Mouse (Mus musculus) hindlimb bud, embryonic 11.5 days (tissue): ENCODE measurements around the gene Krtap9-1.
"Not testable (repeated sequence)": the region's sequence is repeated elsewhere in the genome, so short reads cannot be mapped to it uniquely, and the experiment has no call there.

Experiments used
- DNase-seq: peaks from one replicate; pipeline ENCODE4 v3.0.0-alpha.2; 2012; ENCODE audit warnings: low read depth, low spot score; ENCODE audit errors: extremely low spot score

Krtap9-1 gene

GRCm38 (mm10) chr11:99873089-99873488 is at the start of gene Krtap9-1:
TSS of gene Krtap9-1 (plus strand) at chr11:99873389.
- DNase-seq: not testable (repeated sequence)

GRCm38 (mm10) chr11:99837966-99838365 is 35.2 kb upstream of the Krtap9-1 start, which contains the start of gene 2300003K06Rik:
TSS of gene 2300003K06Rik (minus strand) at chr11:99838066.
- DNase-seq: no peak

GRCm38 (mm10) chr11:99842185-99842584 is 31.0 kb upstream of the Krtap9-1 start:
- DNase-seq: no peak

- DNase-seq: no peak
Observed at GRCm38 (mm10) chr11:99846746-99847145, 26.4 kb upstream of the Krtap9-1 start.

GRCm38 (mm10) chr11:99851508-99851907 is 21.7 kb upstream of the Krtap9-1 start, which contains the start of gene Krtap4-16:
TSS of gene Krtap4-16 (minus strand) at chr11:99851608.
- no peak for DNase-seq

DNA sequence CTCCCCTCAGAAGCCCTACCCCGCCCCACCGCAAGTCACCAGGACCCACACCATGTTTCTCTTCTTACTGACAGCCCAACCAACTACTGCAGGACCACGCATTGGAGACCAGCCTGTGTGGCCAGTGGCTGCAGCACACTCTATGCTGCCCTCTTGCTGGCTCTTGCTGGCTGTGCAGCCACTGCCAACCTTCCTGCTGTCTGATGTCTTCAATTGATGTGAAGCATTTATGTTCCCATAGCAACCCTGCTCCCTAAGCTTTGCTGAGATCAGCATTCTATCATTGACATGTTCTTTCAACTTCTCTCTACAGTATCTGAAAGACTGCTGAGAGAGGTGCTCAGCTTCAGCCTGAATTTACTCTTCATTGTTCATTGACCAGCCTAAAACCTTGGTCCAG is 19.1 kb upstream of the Krtap9-1 start:
- no peak for DNase-seq

GRCm38 (mm10) chr11:99857617-99858016 is 15.6 kb upstream of the Krtap9-1 start, which contains the start of gene Gm11568:
TSS of gene Gm11568 (plus strand) at chr11:99857917.
- no peak for DNase-seq

- DNase-seq: no peak
Observed at GRCm38 (mm10) chr11:99858761-99859160, 14.4 kb upstream of the Krtap9-1 start.

DNA sequence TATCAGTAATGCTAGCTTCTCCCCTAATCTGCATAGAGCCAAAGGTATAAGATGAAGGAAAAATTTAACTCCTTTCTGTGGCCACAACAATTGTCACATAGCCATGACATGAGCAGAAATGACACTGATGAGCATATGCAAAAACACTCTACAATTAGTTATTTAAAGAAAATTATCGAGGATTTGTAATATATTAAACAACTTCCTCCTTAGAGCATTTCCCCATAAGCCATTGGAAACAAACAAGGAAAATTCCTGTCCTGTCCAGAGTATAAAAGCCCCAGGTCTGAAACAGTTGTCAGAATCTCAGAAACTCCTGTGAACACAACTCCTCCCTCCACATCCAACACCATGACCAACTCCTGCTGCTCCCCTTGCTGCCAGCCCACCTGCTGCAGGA is 9.0 kb upstream of the Krtap9-1 start, which contains the start of gene Gm11559:
TSS of gene Gm11559 (plus strand) at position 301 of the 400 bp plus-strand sequence.
- not testable (repeated sequence) for DNase-seq

DNA sequence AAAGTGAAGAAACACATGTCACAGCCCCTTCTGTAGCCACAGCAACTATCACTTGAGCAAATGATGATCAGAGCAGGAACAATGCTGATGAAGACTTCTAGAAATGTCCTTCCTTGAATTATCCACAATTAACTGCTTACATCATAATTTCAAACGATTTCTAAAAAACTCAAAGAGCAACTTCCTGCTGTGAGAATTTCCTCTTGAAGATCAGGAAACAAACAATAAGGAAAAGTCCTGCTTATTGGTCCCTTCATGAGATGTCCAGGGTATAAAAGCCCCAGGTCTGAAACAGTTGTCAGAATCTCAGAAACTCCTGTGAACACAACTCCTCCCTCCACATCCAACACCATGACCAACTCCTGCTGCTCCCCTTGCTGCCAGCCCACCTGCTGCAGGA is 5.7 kb downstream of the Krtap9-1 start, which contains the start of gene Gm11567:
TSS of gene Gm11567 (plus strand) at position 301 of the 400 bp plus-strand sequence.
- DNase-seq: not testable (repeated sequence)

- no peak for DNase-seq
Observed at GRCm38 (mm10) chr11:99907620-99908019, 34.4 kb downstream of the Krtap9-1 start, which contains the start of gene Krtap31-1. TSS of gene Krtap31-1 (plus strand) at chr11:99907920.

DNA sequence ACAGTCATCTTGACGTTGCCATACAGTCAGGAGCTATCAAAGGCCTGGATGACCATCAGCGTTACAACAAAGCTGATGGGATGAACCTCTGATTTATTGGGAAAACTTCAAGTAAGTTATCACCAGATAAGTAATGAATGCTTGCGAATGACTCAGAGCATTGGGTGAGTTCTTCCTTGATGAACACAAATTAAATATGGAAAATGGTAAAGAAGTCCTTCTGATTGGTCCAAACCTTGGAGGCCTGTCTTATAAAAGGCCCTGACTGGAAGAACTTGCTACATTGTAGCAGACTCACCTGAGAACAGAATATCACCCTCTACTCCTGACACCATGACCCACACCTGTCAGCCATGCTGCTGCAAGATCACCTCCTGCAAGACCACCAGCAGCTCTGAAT is 41.3 kb downstream of the Krtap9-1 start, which contains the start of gene Gm11565:
TSS of gene Gm11565 (plus strand) at position 301 of the 400 bp plus-strand sequence.
- no peak for DNase-seq
